20 mouse cellular contexts compared by ENCODE assay signal in the genomic region with DNA sequence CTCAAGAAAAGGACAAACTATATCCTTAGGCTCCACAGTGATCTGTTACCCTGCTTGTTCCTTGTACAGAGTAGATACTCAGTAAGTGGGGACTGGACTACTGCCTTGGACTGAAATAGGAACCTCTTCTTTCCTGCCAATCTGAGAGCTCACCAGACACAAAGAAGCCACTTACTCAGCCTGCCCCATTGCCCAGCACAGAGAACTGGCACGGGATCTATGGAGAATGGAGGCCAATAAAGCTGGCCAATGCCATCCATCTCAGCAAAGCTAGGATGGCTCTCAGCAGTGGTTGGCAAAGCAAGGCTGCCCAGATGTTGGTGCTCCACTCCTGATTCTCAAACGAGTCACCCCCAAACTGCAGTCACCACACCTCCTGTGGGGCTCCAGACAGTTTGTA. TPM values are rescaled to one million over a fixed set of nuclear protein-coding genes. Genes with fewer than 3 reads are reported as not detected.
DNase-seq lines count a peak whose midpoint lies in the region; ATAC-seq lines count a peak whose summit lies in the region.
"Had no signal": no experiment of that assay in that cellular context is flagged by ENCODE, and none has a peak within 500 bp of the region (broad histone marks: within the 10 kb centered on the region; RNA-seq: fewer than 3 reads in every experiment).

No protein-coding gene starts in this region.

- no peak overlapping the region for H3K4me2 ChIP-seq in heart, embryonic 11.5 days
- H3K4me2 ChIP-seq: hindbrain, embryonic 12.5 days; liver, embryonic 15.5 days; midbrain, embryonic 13.5 days had no signal

- H3K36me3 ChIP-seq in heart, embryonic 11.5 days (ENCODE audit: control insufficient read depth, insufficient read depth, low read length): no peaks in the 10 kb centered on the region
- H3K36me3 ChIP-seq: hindbrain, embryonic 12.5 days; liver, embryonic 15.5 days; midbrain, embryonic 13.5 days had no signal

- H3K4me1 ChIP-seq in heart, embryonic 11.5 days (ENCODE audit: control insufficient read depth, insufficient read depth, low read length): no peaks in the 10 kb centered on the region
- H3K4me1 ChIP-seq: hindbrain, embryonic 12.5 days; liver, embryonic 15.5 days had no signal

- ATAC-seq in heart, embryonic 11.5 days (replicated peaks; ENCODE audit: insufficient number of reproducible peaks, low FRiP score, low TSS enrichment): no peak
- ATAC-seq: forebrain, embryonic 14.5 days; midbrain, embryonic 13.5 days had no signal

- no peaks in the 10 kb centered on the region for H3K27me3 ChIP-seq in heart, embryonic 11.5 days (ENCODE audit: control insufficient read depth, insufficient read depth, low read length)
- H3K27me3 ChIP-seq: liver, embryonic 15.5 days; midbrain, embryonic 13.5 days had no signal

- WGBS in heart, embryonic 11.5 days (ENCODE audit: insufficient replicate concordance): 53% methylated on average over 2 of the region's 2 CpGs

- no peak overlapping the region for H3K4me3 ChIP-seq in heart, embryonic 11.5 days (ENCODE audit: low read depth, low read length)
- H3K4me3 ChIP-seq: hindbrain, embryonic 12.5 days; liver, embryonic 15.5 days; midbrain, embryonic 13.5 days had no signal

- H3K27ac ChIP-seq in heart, embryonic 11.5 days (ENCODE audit: low read depth, low read length): no peak overlapping the region
- H3K27ac ChIP-seq: hindbrain, embryonic 12.5 days; liver, embryonic 15.5 days; midbrain, embryonic 13.5 days; stomach, postnatal 0 days had no signal

- DNase-seq in heart, adult 18-20 months: peak; percentile 50 to 76
- DNase-seq in right cerebral cortex, postnatal 10 days (ENCODE audit: low spot score in 2 of 2): peak; percentile 60 to 69
- no peak for DNase-seq in right cerebral cortex, postnatal 14 days
- peak; percentile 33 for DNase-seq in layer of hippocampus, adult 8-10 months (ENCODE audit: low spot score in 2 of 2)
- peak; percentile 64 for DNase-seq in left cerebral cortex, postnatal 4 days
- no peak for DNase-seq in testis, postnatal 14 days (ENCODE audit: low spot score)
- no peak for DNase-seq in MN1 (ENCODE audit: low spot score)
- DNase-seq: kidney, adult 18-20 months; kidney, postnatal 25 days; lung, postnatal 4 days had no signal

- intact Hi-C loops in left cerebral cortex, postnatal 4 days (cut with DNase I): no loop called here

- H3K9me3 ChIP-seq in heart, embryonic 11.5 days (replicated peaks; ENCODE audit: control insufficient read depth, low read length): no peaks in the 10 kb centered on the region
- H3K9me3 ChIP-seq: hindbrain, embryonic 12.5 days; liver, embryonic 15.5 days; midbrain, embryonic 13.5 days had no signal

- H3K9ac ChIP-seq in heart, embryonic 11.5 days (ENCODE audit: low read depth, low read length): no peak overlapping the region
- H3K9ac ChIP-seq: hindbrain, embryonic 12.5 days; liver, embryonic 15.5 days; midbrain, embryonic 13.5 days had no signal

RNA-seq across cellular contexts. Expression of a gene that starts 39.0 kb away (rescaled TPM):
- not detected for total RNA-seq in heart, adult 18-20 months (2021)
- not detected in 2 replicates for polyA plus RNA-seq in heart, embryonic 11.5 days (2014; fragmentation: Nextera tagmentation; extraction: Ambion mirVana)
- total RNA-seq in layer of hippocampus, adult 8-10 months (2022): not detected
- total RNA-seq in left cerebral cortex, postnatal 4 days (2021): not detected
- total RNA-seq: adrenal gland, adult 18-20 months had no signal
- polyA plus RNA-seq: forebrain, embryonic 14.5 days; hindbrain, embryonic 12.5 days; limb, embryonic 11.5 days; liver, embryonic 15.5 days; midbrain, embryonic 13.5 days; spleen, adult 2 months; stomach, postnatal 0 days; urinary bladder, adult 2 months had no signal

Comparison
In these comparisons a context has a peak if more than half of its experiments do, and no peak if none do; other contexts are left out.
1. DNase-seq: peak in heart, adult 18-20 months (2 of 2), right cerebral cortex, postnatal 10 days (2 of 2), layer of hippocampus, adult 8-10 months (2 of 2) and left cerebral cortex, postnatal 4 days (single experiment); none in right cerebral cortex, postnatal 14 days (single experiment), testis, postnatal 14 days (single experiment) and MN1 (single experiment).